Mouse (Mus musculus) testis, adult 2 months (tissue): ENCODE data around the gene Rab43.

Source experiments
- CTCF ChIP-seq: fragments of 200-500 bp; IDR thresholded peaks from 2 replicates; pipeline ENCODE4 v1.5.1; 2012; ENCODE audit warnings: low read depth, mild to moderate bottlenecking, inconsistent platforms, low read length, moderate library complexity; ENCODE audit not compliant: control insufficient read depth, insufficient read depth, insufficient replicate concordance
- POLR2A ChIP-seq: fragments of 200-500 bp; IDR thresholded peaks from 2 replicates; pipeline ENCODE4 v1.6.1; 2012; ENCODE audit warnings: low read depth, mild to moderate bottlenecking, inconsistent platforms, low read length, moderate library complexity; ENCODE audit not compliant: control insufficient read depth

DNA sequence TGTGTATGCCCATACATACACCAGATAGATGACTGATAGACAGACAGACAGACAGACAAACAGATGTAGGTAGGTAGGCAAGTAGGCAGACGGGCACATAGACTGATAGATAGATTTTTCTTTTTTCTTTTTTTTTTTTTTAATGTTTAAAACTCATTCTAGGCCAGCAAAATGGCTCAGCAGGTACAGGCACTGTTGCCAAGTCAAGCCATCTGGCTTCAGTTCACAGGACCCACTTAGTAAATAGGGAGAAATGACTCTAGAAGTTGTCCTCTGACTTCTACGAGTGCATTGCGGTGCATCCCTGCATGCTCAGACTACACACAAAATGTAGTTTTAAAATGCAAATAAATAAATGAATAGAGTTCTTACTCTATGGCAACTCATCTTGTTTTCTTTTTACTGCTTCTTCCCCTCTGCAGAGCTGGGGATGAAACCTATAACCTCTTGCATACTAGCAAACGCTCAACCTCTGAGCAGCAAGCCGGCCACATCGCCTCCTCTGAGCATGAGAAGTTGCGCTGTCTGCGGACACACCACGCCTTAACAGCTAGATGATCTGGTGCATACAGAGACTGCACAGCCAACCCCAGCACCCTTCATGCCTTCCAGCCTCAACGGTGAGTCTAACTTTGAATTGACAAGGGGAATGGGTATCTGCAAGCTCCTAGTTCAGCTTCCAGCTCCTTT lies 18.0 kb downstream of the Rab43 start:
- TF ChIP-seq POLR2A: no peak
- TF ChIP-seq CTCF: no peak
